Mouse (Mus musculus): ENCODE results near the gene Phactr3.

DNA sequence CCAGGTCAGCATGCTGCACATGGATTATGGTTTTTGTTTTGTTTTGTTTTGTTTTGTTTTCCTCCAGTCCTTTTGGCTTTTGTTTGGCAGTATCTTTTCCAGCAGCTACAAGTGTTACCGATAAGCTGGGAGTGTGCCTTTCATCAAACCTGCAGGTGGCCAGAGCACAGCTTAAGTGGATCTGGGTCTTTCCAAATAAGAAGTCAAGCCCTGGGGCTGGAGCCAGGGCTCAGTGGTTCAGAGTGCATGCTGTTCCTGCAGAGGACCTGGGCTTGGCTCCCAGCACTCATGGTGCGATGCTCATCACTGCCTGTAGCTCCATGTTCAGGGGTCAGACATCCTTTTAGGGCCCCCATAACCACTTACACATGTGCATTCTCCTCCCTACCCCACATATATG lies 55.2 kb downstream of the Phactr3 start:
- TF ChIP-seq CTCF (IDR thresholded peaks at IDR 0.05; ENCODE audit: low read depth) (no peak), EP300 (IDR thresholded peaks at IDR 0.05; ENCODE audit: low read depth) (no peak)

Measured in liver, embryonic 14.5 days (tissue).